Mouse (Mus musculus) heart, adult 18-20 months (tissue): Measurements from ENCODE around the gene Ackr2. TPM values are rescaled to one million over a fixed set of nuclear protein-coding genes. Genes with fewer than 3 reads are reported as not detected.

ENCODE experiments used
- total RNA-seq, 2 experiments: library from RNA; stranded (reverse); gene quantifications; 2 replicates each; pipeline ENCODE4 v1.2.3; 2021

The Ackr2 gene
- total RNA-seq, 2 experiments from 2014 or later: 1.2 to 1.4 TPM

Other genes with a start within 250 kb of the Ackr2 start
- gene Sec22c, start 192.9 kb upstream of the Ackr2 start, total RNA-seq: 1 to 10 TPM; 5.2 to 6.2 TPM
- gene Ss18l2, start 188.0 kb upstream of the Ackr2 start, total RNA-seq: 100 to 1,000 TPM; 117 to 129 TPM
- gene Nktr, start 179.2 kb upstream of the Ackr2 start, total RNA-seq: 10 to 100 TPM; 26.2 to 32.4 TPM
- 100 to 1,000 TPM; 108 to 109 TPM for gene Zfp651, start 139.0 kb upstream of the Ackr2 start, total RNA-seq
- 10 to 100 TPM; 17.8 to 20.5 TPM for gene Klhl40, start 120.7 kb upstream of the Ackr2 start, total RNA-seq
- 100 to 1,000 TPM in 1 of 2 experiments, 10 to 100 TPM in 1; 95.1 to 119 TPM for gene Hhatl, start 105.8 kb upstream of the Ackr2 start, total RNA-seq
- under 1 TPM in 1 of 2 experiments, not detected in 1; 0.36 TPM for gene Ccdc13, start 58.9 kb upstream of the Ackr2 start, total RNA-seq
- gene Higd1a, start 40.0 kb upstream of the Ackr2 start, total RNA-seq: 100 to 1,000 TPM; 202 to 214 TPM
- not detected for gene Cyp8b1, start 17.9 kb downstream of the Ackr2 start, total RNA-seq
- under 1 TPM; 0.26 to 0.47 TPM for gene Fam198a, start 52.6 kb downstream of the Ackr2 start, total RNA-seq
- gene Pomgnt2, start 98.8 kb downstream of the Ackr2 start, total RNA-seq: 10 to 100 TPM; 14.7 to 16.6 TPM
- gene Snrk, start 218.9 kb downstream of the Ackr2 start, total RNA-seq: 100 to 1,000 TPM; 163 to 170 TPM